Mouse (Mus musculus) heart, embryonic 16.5 days (tissue): Measurements from ENCODE around the gene Zfp609. TPM values are rescaled to one million over a fixed set of nuclear protein-coding genes. Genes with fewer than 3 reads are reported as not detected.
A peak's percentile ranks its signal among the peaks of the same experiment; 100 is the strongest.
"Not testable (repeated sequence)": the region's sequence is repeated elsewhere in the genome, so short reads cannot be mapped to it uniquely, and the experiment has no call there.

Experiments used
- ATAC-seq: fragments of 200-750 bp; cut with Nextera tagmentation; replicated peaks from 2 replicates; pipeline ENCODE4 v1.8.0; 2017; ENCODE audit warnings: moderate number of reproducible peaks; ENCODE audit not compliant: insufficient read depth, low FRiP score; ENCODE audit errors: extremely low read depth
- H3K27ac ChIP-seq: fragments of 300-500 bp; sonication (generic); 2 replicates; pipeline ENCODE4 v1.5.1; 2014; ENCODE audit warnings: mild to moderate bottlenecking, low read length, control low read depth, moderate library complexity
- H3K27me3 ChIP-seq: fragments of 300-500 bp; sonication (generic); 2 replicates; pipeline ENCODE4 v1.6.1; 2014; ENCODE audit warnings: low read length, mixed read lengths; ENCODE audit not compliant: control insufficient read depth, insufficient read depth
- H3K36me3 ChIP-seq: fragments of 300-500 bp; sonication (generic); 2 replicates; pipeline ENCODE4 v1.6.1; 2014; ENCODE audit not compliant: control insufficient read depth, insufficient read depth
- H3K4me1 ChIP-seq: fragments of 300-500 bp; sonication (generic); 2 replicates; pipeline ENCODE4 v1.6.1; 2014; ENCODE audit warnings: low read length, mixed read lengths; ENCODE audit not compliant: control insufficient read depth, insufficient read depth
- H3K4me2 ChIP-seq: fragments of 300-500 bp; sonication (generic); 2 replicates; pipeline ENCODE4 v1.6.1; 2014; ENCODE audit warnings: low read depth, mild to moderate bottlenecking, control low read depth, low read length
- H3K4me3 ChIP-seq: fragments of 300-500 bp; sonication (generic); 2 replicates; pipeline ENCODE4 v1.5.1; 2014; ENCODE audit warnings: mild to moderate bottlenecking, control low read depth, low read length
- H3K9ac ChIP-seq: fragments of 300-500 bp; sonication (generic); 2 replicates; pipeline ENCODE4 v1.6.1; 2014; ENCODE audit warnings: low read length, control low read depth
- H3K9me3 ChIP-seq: fragments of 300-500 bp; sonication (generic); replicated peaks from 2 replicates; pipeline ENCODE4 v1.6.1; 2016; ENCODE audit warnings: low read length; ENCODE audit not compliant: control insufficient read depth
- WGBS: fragments of 180-500 bp; shearing (Covaris S2); extraction: QIAGEN DNeasy Blood & Tissue Kit; methylation state at CpG from one replicate; pipeline ENCODE4 v1.1.7; 2014; 5-methylcytosine and 5-hydroxymethylcytosine counted together
- polyA plus RNA-seq: library from polyadenylated mRNA; unstranded; fragments of >200 nt; fragmentation: Nextera tagmentation; extraction: Ambion mirVana; gene quantifications from 2 replicates; pipeline ENCODE4 v1.2.1, GENCODE M21; 2015

Gene Zfp609
- polyA plus RNA-seq, 1 experiment from 2014 or later = 4.2 TPM

- H3K4me2 ChIP-seq = no peak overlapping the region
- no peak overlapping the region for H3K4me3 ChIP-seq
- WGBS = 88% methylated on average over 4 of the region's 4 CpGs
- peaks cover 20% of the 10 kb centered on the region for H3K4me1 ChIP-seq
- H3K27me3 ChIP-seq = no peaks in the 10 kb centered on the region
- no peak for ATAC-seq
- no peaks in the 10 kb centered on the region for H3K9me3 ChIP-seq
- no peak overlapping the region for H3K27ac ChIP-seq
- no peaks in the 10 kb centered on the region for H3K36me3 ChIP-seq
- H3K9ac ChIP-seq = no peak overlapping the region
Observed at GRCm38 (mm10) chr9:65653741-65654140, 173.6 kb downstream of the Zfp609 start.

- peaks cover 31% of the 10 kb centered on the region for H3K4me1 ChIP-seq
- H3K9ac ChIP-seq, H3K4me3 ChIP-seq, H3K36me3 ChIP-seq, ATAC-seq, H3K27me3 ChIP-seq, H3K27ac ChIP-seq, H3K9me3 ChIP-seq, H3K4me2 ChIP-seq: not testable (repeated sequence)
- 84% methylated on average over 1 of the region's 1 CpGs for WGBS
Observed at GRCm38 (mm10) chr9:65651957-65652356, 175.4 kb downstream of the Zfp609 start.

GRCm38 (mm10) chr9:65649997-65650396 is 177.4 kb downstream of the Zfp609 start:
- Histone ChIP-seq H3K4me2 (no peak overlapping the region), H3K4me1 (peaks cover 45% of the 10 kb centered on the region)
- WGBS = 11% methylated on average over 1 of the region's 1 CpGs

GRCm38 (mm10) chr9:65648730-65649129 is 178.6 kb downstream of the Zfp609 start:
- H3K4me1 ChIP-seq = peaks cover 53% of the 10 kb centered on the region
- 74% methylated on average over 13 of the region's 13 CpGs for WGBS
- H3K4me2 ChIP-seq = no peak overlapping the region

More at GRCm38 (mm10) chr9:65649997-65650396, 177.4 kb downstream of the Zfp609 start:
- Histone ChIP-seq H3K27ac (peak overlapping the region; percentile 65), H3K4me3 (no peak overlapping the region), H3K36me3 (no peaks in the 10 kb centered on the region), H3K9me3 (no peaks in the 10 kb centered on the region), H3K9ac (peak overlapping the region; percentile 39; the same call in 1 of the 2 replicates), H3K27me3 (no peaks in the 10 kb centered on the region)
- ATAC-seq = no peak

GRCm38 (mm10) chr9:65646782-65647181 is 180.6 kb downstream of the Zfp609 start:
- Histone ChIP-seq H3K9ac (no peak overlapping the region), H3K4me1 (peaks cover 58% of the 10 kb centered on the region), H3K4me2 (no peak overlapping the region), H3K9me3 (no peaks in the 10 kb centered on the region), H3K36me3 (no peaks in the 10 kb centered on the region), H3K4me3 (no peak overlapping the region), H3K27ac (peak overlapping the region; percentile 94), H3K27me3 (no peaks in the 10 kb centered on the region)
- ATAC-seq = no peak
- 80% methylated on average over 2 of the region's 2 CpGs for WGBS

More at GRCm38 (mm10) chr9:65648730-65649129, 178.6 kb downstream of the Zfp609 start:
- H3K4me3 ChIP-seq = no peak overlapping the region
- H3K27ac ChIP-seq = no peak overlapping the region
- H3K9ac ChIP-seq = no peak overlapping the region
- no peaks in the 10 kb centered on the region for H3K9me3 ChIP-seq
- no peak for ATAC-seq
- H3K27me3 ChIP-seq = no peaks in the 10 kb centered on the region
- H3K36me3 ChIP-seq = no peaks in the 10 kb centered on the region

- Histone ChIP-seq H3K27ac (peak overlapping the region; percentile 94), H3K4me2 (peak overlapping the region; percentile 49), H3K9ac (peak overlapping the region; percentile 54), H3K36me3 (no peaks in the 10 kb centered on the region), H3K4me3 (no peak overlapping the region), H3K4me1 (peaks cover 63% of the 10 kb centered on the region), H3K9me3 (no peaks in the 10 kb centered on the region), H3K27me3 (no peaks in the 10 kb centered on the region)
- 6% methylated on average over 3 of the region's 3 CpGs for WGBS
- peak; percentile 72 for ATAC-seq
Observed at GRCm38 (mm10) chr9:65645984-65646383, 181.4 kb downstream of the Zfp609 start.

GRCm38 (mm10) chr9:65644960-65645359 is 182.4 kb downstream of the Zfp609 start:
- H3K4me2 ChIP-seq = no peak overlapping the region
- ATAC-seq = no peak
- H3K4me1 ChIP-seq = peaks cover 67% of the 10 kb centered on the region

GRCm38 (mm10) chr9:65642546-65642945 is 184.8 kb downstream of the Zfp609 start:
- no peaks in the 10 kb centered on the region for H3K9me3 ChIP-seq
- no peak for ATAC-seq
- H3K9ac ChIP-seq = no peak overlapping the region
- no peaks in the 10 kb centered on the region for H3K36me3 ChIP-seq
- H3K4me2 ChIP-seq = no peak overlapping the region
- peaks cover 61% of the 10 kb centered on the region for H3K4me1 ChIP-seq
- H3K27ac ChIP-seq = peak overlapping the region; percentile 54
- no peaks in the 10 kb centered on the region for H3K27me3 ChIP-seq
- H3K4me3 ChIP-seq = no peak overlapping the region

More at GRCm38 (mm10) chr9:65644960-65645359, 182.4 kb downstream of the Zfp609 start:
- no peak overlapping the region for H3K9ac ChIP-seq
- peak overlapping the region; percentile 94 for H3K27ac ChIP-seq
- WGBS = 73% methylated on average over 4 of the region's 4 CpGs
- H3K36me3 ChIP-seq = no peaks in the 10 kb centered on the region
- H3K27me3 ChIP-seq = no peaks in the 10 kb centered on the region
- no peaks in the 10 kb centered on the region for H3K9me3 ChIP-seq
- no peak overlapping the region for H3K4me3 ChIP-seq
